Mouse (Mus musculus) spleen, adult 2 months (tissue): Measurements from ENCODE around the gene Tmem176a.

ENCODE experiments used
- CTCF ChIP-seq: fragments of 200-500 bp; IDR thresholded peaks from 2 replicates; pipeline ENCODE4 v1.5.1; 2011; ENCODE audit warnings: mild to moderate bottlenecking, inconsistent platforms; ENCODE audit not compliant: insufficient read depth, insufficient read length, insufficient replicate concordance; ENCODE audit errors: extremely low read depth
- POLR2A ChIP-seq: fragments of 200-500 bp; IDR thresholded peaks from 2 replicates; pipeline ENCODE4 v1.6.1; 2011; ENCODE audit warnings: low read depth, low read length, inconsistent platforms

GRCm38 (mm10) chr6:48817815-48818214, 22.9 kb upstream of the Tmem176a start:
- TF ChIP-seq POLR2A (no peak), CTCF (peak; percentile 86; the same call in 1 of the 2 replicates)
